Mouse (Mus musculus) embryonic facial prominence, embryonic 15.5 days (tissue): ENCODE results near the gene Lonrf2. TPM values are rescaled to one million over a fixed set of nuclear protein-coding genes. Genes with fewer than 3 reads are reported as not detected.
A peak's percentile ranks its signal among the peaks of the same experiment; 100 is the strongest.

Experiments
- ATAC-seq: fragments of 200-750 bp; cut with Nextera tagmentation; 2 replicates; pipeline ENCODE4 v1.8.0; 2017; ENCODE audit warnings: low read depth, moderate TSS enrichment; ENCODE audit not compliant: insufficient number of reproducible peaks, low FRiP score, low TSS enrichment
- H3K27ac ChIP-seq: fragments of 300-500 bp; sonication (generic); replicated peaks from 2 replicates; pipeline ENCODE4 v1.5.1; 2015; ENCODE audit warnings: mild to moderate bottlenecking, inconsistent platforms
- H3K27me3 ChIP-seq: fragments of 300-500 bp; sonication (generic); 2 replicates; pipeline ENCODE4 v1.6.1; 2015; ENCODE audit warnings: inconsistent platforms
- H3K36me3 ChIP-seq: fragments of 300-500 bp; sonication (generic); 2 replicates; pipeline ENCODE4 v1.6.1; 2015; ENCODE audit warnings: mild to moderate bottlenecking, inconsistent platforms
- H3K4me1 ChIP-seq: fragments of 300-500 bp; sonication (generic); 2 replicates; pipeline ENCODE4 v1.6.1; 2015; ENCODE audit warnings: inconsistent platforms
- H3K4me2 ChIP-seq: fragments of 300-500 bp; sonication (generic); replicated peaks from 2 replicates; pipeline ENCODE4 v1.6.1; 2015; ENCODE audit warnings: mild to moderate bottlenecking, inconsistent platforms
- H3K4me3 ChIP-seq: fragments of 300-500 bp; sonication (generic); replicated peaks from 2 replicates; pipeline ENCODE4 v1.5.1; 2015; ENCODE audit warnings: mild to moderate bottlenecking, inconsistent platforms
- H3K9ac ChIP-seq: fragments of 300-500 bp; sonication (generic); 2 replicates; pipeline ENCODE4 v1.6.1; 2015; ENCODE audit warnings: inconsistent platforms
- H3K9me3 ChIP-seq: fragments of 300-500 bp; sonication (generic); replicated peaks from 2 replicates; pipeline ENCODE4 v1.6.1; 2016; ENCODE audit warnings: inconsistent platforms
- WGBS: fragments of 180-500 bp; shearing (Covaris S2); methylation state at CpG from one replicate; pipeline ENCODE4 v1.1.7; 2015; 5-methylcytosine and 5-hydroxymethylcytosine counted together
- polyA plus RNA-seq: library from polyadenylated mRNA; unstranded; fragments of >200 nt; fragmentation: Nextera tagmentation; extraction: Ambion mirVana; gene quantifications from 2 replicates; pipeline ENCODE4 v1.2.1, GENCODE M21; 2015

Lonrf2 gene
- polyA plus RNA-seq, 1 experiment from 2014 or later, result 2.0 TPM

GRCm38 (mm10) chr1:38767812-38768211 is 68.7 kb downstream of the Lonrf2 start:
- Histone ChIP-seq H3K27ac (peak overlapping the region; percentile 55), H3K9ac (no peak overlapping the region), H3K27me3 (no peaks in the 10 kb centered on the region), H3K9me3 (no peaks in the 10 kb centered on the region), H3K36me3 (no peaks in the 10 kb centered on the region), H3K4me2 (no peak overlapping the region), H3K4me3 (no peak overlapping the region), H3K4me1 (peaks cover 50% of the 10 kb centered on the region)
- WGBS, result 9% methylated on average over 11 of the region's 11 CpGs
- ATAC-seq, result no peak

GRCm38 (mm10) chr1:38766661-38767572 is 69.6 kb downstream of the Lonrf2 start:
- no peaks in the 10 kb centered on the region for H3K36me3 ChIP-seq
- peak; percentile 84 for ATAC-seq
- peak overlapping the region; percentile 2; the same call in 1 of the 2 replicates for H3K4me3 ChIP-seq

GRCm38 (mm10) chr1:38766254-38766653 is 70.3 kb downstream of the Lonrf2 start:
- no peak overlapping the region for H3K4me2 ChIP-seq
- H3K4me1 ChIP-seq, result peaks cover 50% of the 10 kb centered on the region
- 0 out of 2 replicates have a peak, but pooled peaks have one; percentile 4 for ATAC-seq
- no peaks in the 10 kb centered on the region for H3K36me3 ChIP-seq
- H3K27me3 ChIP-seq, result no peaks in the 10 kb centered on the region
- H3K9me3 ChIP-seq, result no peaks in the 10 kb centered on the region
- H3K9ac ChIP-seq, result no peak overlapping the region
- H3K27ac ChIP-seq, result no peak overlapping the region
- 64% methylated on average over 4 of the region's 4 CpGs for WGBS
- no peak overlapping the region for H3K4me3 ChIP-seq

More at GRCm38 (mm10) chr1:38766661-38767572, 69.6 kb downstream of the Lonrf2 start:
- Histone ChIP-seq H3K27me3 (no peaks in the 10 kb centered on the region), H3K4me1 (peaks cover 50% of the 10 kb centered on the region), H3K9me3 (no peaks in the 10 kb centered on the region), H3K4me2 (0 out of 2 replicates have a peak overlapping the region, but pooled peaks have one; percentile 8), H3K27ac (peak overlapping the region; percentile 55), H3K9ac (no peak overlapping the region)
- 27% methylated on average over 18 of the region's 18 CpGs for WGBS

- Histone ChIP-seq H3K27ac (peak overlapping the region; percentile 34; the same call in 1 of the 2 replicates), H3K36me3 (no peaks in the 10 kb centered on the region), H3K9me3 (no peaks in the 10 kb centered on the region), H3K4me3 (no peak overlapping the region), H3K4me2 (no peak overlapping the region), H3K9ac (no peak overlapping the region), H3K4me1 (peaks cover 36% of the 10 kb centered on the region), H3K27me3 (no peaks in the 10 kb centered on the region)
- ATAC-seq, result no peak
- WGBS, result 35% methylated on average over 10 of the region's 10 CpGs
These were observed 72.4 kb downstream of the Lonrf2 start for GRCm38 (mm10) chr1:38763960-38764613.

GRCm38 (mm10) chr1:38760424-38760823 is 76.1 kb downstream of the Lonrf2 start:
- H3K27ac ChIP-seq, result no peak overlapping the region
- H3K9ac ChIP-seq, result no peak overlapping the region
- no peaks in the 10 kb centered on the region for H3K36me3 ChIP-seq
- no peak overlapping the region for H3K4me2 ChIP-seq
- peaks cover 23% of the 10 kb centered on the region for H3K4me1 ChIP-seq
- 0 out of 2 replicates have a peak, but pooled peaks have one; percentile 32 for ATAC-seq
- H3K27me3 ChIP-seq, result no peaks in the 10 kb centered on the region
- no peak overlapping the region for H3K4me3 ChIP-seq
- 0 out of 2 replicates have a peak, but pooled peaks cover 4% of the 10 kb centered on the region for H3K9me3 ChIP-seq
- 29% methylated on average over 9 of the region's 9 CpGs for WGBS

GRCm38 (mm10) chr1:38757791-38758403 is 78.6 kb downstream of the Lonrf2 start:
- Histone ChIP-seq H3K4me2 (no peak overlapping the region), H3K9me3 (0 out of 2 replicates have a peak, but pooled peaks cover 4% of the 10 kb centered on the region), H3K4me1 (0 out of 2 replicates have a peak, but pooled peaks cover 5% of the 10 kb centered on the region), H3K9ac (no peak overlapping the region), H3K27ac (no peak overlapping the region), H3K4me3 (no peak overlapping the region), H3K36me3 (no peaks in the 10 kb centered on the region), H3K27me3 (no peaks in the 10 kb centered on the region)
- WGBS, result 50% methylated on average over 5 of the region's 5 CpGs
- no peak for ATAC-seq

- Histone ChIP-seq H3K4me3 (no peak overlapping the region), H3K9ac (no peak overlapping the region), H3K27me3 (no peaks in the 10 kb centered on the region), H3K36me3 (no peaks in the 10 kb centered on the region), H3K4me1 (no peaks in the 10 kb centered on the region), H3K27ac (no peak overlapping the region), H3K4me2 (no peak overlapping the region), H3K9me3 (no peaks in the 10 kb centered on the region)
- 49% methylated on average over 1 of the region's 1 CpGs for WGBS
- no peak for ATAC-seq
These were observed 92.6 kb downstream of the Lonrf2 start for GRCm38 (mm10) chr1:38743863-38744262.

Other genes starting within 250 kb of the Lonrf2 start
- 15.4 and 16.0 TPM in 2 replicates for gene Aff3, start 171.8 kb downstream of the Lonrf2 start, polyA plus RNA-seq
- gene Chst10, start 61.5 kb upstream of the Lonrf2 start, polyA plus RNA-seq, result 7.5 and 9.4 TPM in 2 replicates
- not detected in 2 replicates for gene Nms, start 102.4 kb upstream of the Lonrf2 start, polyA plus RNA-seq
- gene Pdcl3, start 148.9 kb upstream of the Lonrf2 start, polyA plus RNA-seq, result 156 and 164 TPM in 2 replicates